Mouse (Mus musculus) bone marrow, adult 2 months (tissue): ENCODE results near the gene Lrrc1.

ENCODE experiments used
- CTCF ChIP-seq: fragments of 200-500 bp; IDR thresholded peaks from 2 replicates; pipeline ENCODE4 v1.5.1; 2011; ENCODE audit warnings: low read length, control low read depth; ENCODE audit not compliant: control insufficient read depth, insufficient read depth
- POLR2A ChIP-seq: fragments of 200-500 bp; IDR thresholded peaks from 2 replicates; pipeline ENCODE4 v1.6.1; 2011; ENCODE audit warnings: low read depth, mild to moderate bottlenecking, control low read depth, low read length, borderline replicate concordance; ENCODE audit not compliant: control insufficient read depth

GRCm38 (mm10) chr9:77406906-77407305 lies 137.8 kb downstream of the Lrrc1 start:
- no peak for TF ChIP-seq POLR2A
- TF ChIP-seq CTCF, result peak; percentile 36; the same call in 1 of the 2 replicates
